Mouse (Mus musculus): Measurements from ENCODE around the gene Fam102a.

DNA sequence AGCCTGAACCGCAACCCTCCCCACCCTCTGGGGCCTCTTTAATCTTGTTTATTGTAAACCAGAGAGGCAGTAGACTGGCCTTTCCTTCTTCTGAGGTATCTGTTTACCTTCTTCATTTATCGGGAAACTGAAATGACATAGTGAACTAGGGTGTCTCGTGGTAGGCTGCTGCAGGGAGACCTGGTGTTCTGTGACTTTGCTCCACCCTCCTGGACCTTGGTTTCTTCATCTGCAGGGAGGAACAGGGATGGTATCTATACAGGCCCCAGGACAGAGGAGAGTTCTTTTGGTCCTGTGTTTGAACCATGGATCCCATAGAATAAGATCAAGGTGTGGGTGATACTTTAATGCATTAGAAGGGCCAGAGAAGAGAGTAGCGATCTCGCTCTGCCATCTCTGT, 16.1 kb downstream of the Fam102a start:
- TF ChIP-seq GATA1 (IDR thresholded peaks at IDR 0.05; ENCODE audit: borderline replicate concordance, low read length) (no peak), FLI1 (IDR thresholded peaks at IDR 0.05; ENCODE audit: low read length) (no peak)
